Mouse (Mus musculus) cortical plate, adult 2 months (tissue): ENCODE results near the gene Lamb2.

Experiments
- CTCF ChIP-seq: fragments of 200-500 bp; IDR thresholded peaks from 2 replicates; pipeline ENCODE4 v1.5.1; 2011; ENCODE audit warnings: mild to moderate bottlenecking, control low read depth, low read length; ENCODE audit not compliant: insufficient read depth; ENCODE audit errors: extremely low read depth
- POLR2A ChIP-seq: fragments of 200-500 bp; IDR thresholded peaks from 2 replicates; pipeline ENCODE4 v1.6.1; 2011; ENCODE audit warnings: mild to moderate bottlenecking, low read length, control low read depth; ENCODE audit not compliant: insufficient read depth; ENCODE audit errors: extremely low read depth

DNA sequence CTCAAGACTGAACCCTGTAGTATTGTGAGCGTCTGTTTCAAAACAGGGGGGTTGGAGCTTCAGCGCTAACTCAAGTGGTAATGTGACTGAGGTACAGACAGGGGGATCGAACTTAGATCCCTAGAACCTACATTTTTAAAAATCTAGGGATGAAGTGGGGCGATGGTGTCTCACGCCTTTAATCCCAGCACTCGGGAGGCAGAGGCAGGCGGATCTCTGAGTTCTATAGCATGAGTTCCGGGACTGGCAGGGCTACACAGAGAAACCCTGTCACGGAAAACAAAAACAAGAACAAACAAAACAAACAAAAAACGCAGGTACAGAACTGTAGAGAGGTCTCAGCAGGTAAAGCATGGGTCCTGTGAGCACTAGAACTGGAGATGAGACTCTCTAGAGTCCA is 22.6 kb upstream of the Lamb2 start:
- no peak for TF ChIP-seq CTCF
- no peak for TF ChIP-seq POLR2A
